Mouse (Mus musculus) neural tube, embryonic 15.5 days (tissue): ENCODE results near the gene B4galnt4. TPM values are rescaled to one million over a fixed set of nuclear protein-coding genes. Genes with fewer than 3 reads are reported as not detected.

Experiments used
- ATAC-seq: fragments of 200-750 bp; cut with Nextera tagmentation; 2 replicates; pipeline ENCODE4 v1.8.0; 2017; ENCODE audit warnings: mild to moderate bottlenecking, moderate TSS enrichment, moderate library complexity; ENCODE audit not compliant: low FRiP score
- H3K27ac ChIP-seq: fragments of 300-500 bp; sonication (generic); replicated peaks from 2 replicates; pipeline ENCODE4 v1.5.1; 2015; ENCODE audit warnings: mild to moderate bottlenecking, inconsistent platforms
- H3K27me3 ChIP-seq: fragments of 300-500 bp; sonication (generic); replicated peaks from 2 replicates; pipeline ENCODE4 v1.6.1; 2015; ENCODE audit warnings: inconsistent platforms
- H3K36me3 ChIP-seq: fragments of 300-500 bp; sonication (generic); 2 replicates; pipeline ENCODE4 v1.6.1; 2015; ENCODE audit warnings: inconsistent platforms
- H3K4me1 ChIP-seq: fragments of 300-500 bp; sonication (generic); 2 replicates; pipeline ENCODE4 v1.6.1; 2015; ENCODE audit warnings: inconsistent platforms
- H3K4me2 ChIP-seq: fragments of 300-500 bp; sonication (generic); 2 replicates; pipeline ENCODE4 v1.6.1; 2015; ENCODE audit warnings: inconsistent platforms, mild to moderate bottlenecking, moderate library complexity
- H3K4me3 ChIP-seq: fragments of 300-500 bp; sonication (generic); replicated peaks from 2 replicates; pipeline ENCODE4 v1.5.1; 2015; ENCODE audit warnings: mild to moderate bottlenecking, inconsistent platforms
- H3K9ac ChIP-seq: fragments of 300-500 bp; sonication (generic); replicated peaks from 2 replicates; pipeline ENCODE4 v1.6.1; 2015; ENCODE audit warnings: mild to moderate bottlenecking, inconsistent platforms
- H3K9me3 ChIP-seq: fragments of 300-500 bp; sonication (generic); replicated peaks from 2 replicates; pipeline ENCODE4 v1.6.1; 2016; ENCODE audit warnings: inconsistent platforms
- WGBS: fragments of 180-500 bp; shearing (Covaris S2); methylation state at CpG from one replicate; pipeline ENCODE4 v1.1.7; 2015; ENCODE audit warnings: mixed read lengths; 5-methylcytosine and 5-hydroxymethylcytosine counted together
- polyA plus RNA-seq: library from polyadenylated mRNA; unstranded; fragments of >200 nt; fragmentation: Nextera tagmentation; extraction: Ambion mirVana; gene quantifications from 2 replicates; pipeline ENCODE4 v1.2.1, GENCODE M21; 2015

The B4galnt4 gene
- polyA plus RNA-seq, 1 experiment from 2014 or later, result 51.2 TPM

DNA sequence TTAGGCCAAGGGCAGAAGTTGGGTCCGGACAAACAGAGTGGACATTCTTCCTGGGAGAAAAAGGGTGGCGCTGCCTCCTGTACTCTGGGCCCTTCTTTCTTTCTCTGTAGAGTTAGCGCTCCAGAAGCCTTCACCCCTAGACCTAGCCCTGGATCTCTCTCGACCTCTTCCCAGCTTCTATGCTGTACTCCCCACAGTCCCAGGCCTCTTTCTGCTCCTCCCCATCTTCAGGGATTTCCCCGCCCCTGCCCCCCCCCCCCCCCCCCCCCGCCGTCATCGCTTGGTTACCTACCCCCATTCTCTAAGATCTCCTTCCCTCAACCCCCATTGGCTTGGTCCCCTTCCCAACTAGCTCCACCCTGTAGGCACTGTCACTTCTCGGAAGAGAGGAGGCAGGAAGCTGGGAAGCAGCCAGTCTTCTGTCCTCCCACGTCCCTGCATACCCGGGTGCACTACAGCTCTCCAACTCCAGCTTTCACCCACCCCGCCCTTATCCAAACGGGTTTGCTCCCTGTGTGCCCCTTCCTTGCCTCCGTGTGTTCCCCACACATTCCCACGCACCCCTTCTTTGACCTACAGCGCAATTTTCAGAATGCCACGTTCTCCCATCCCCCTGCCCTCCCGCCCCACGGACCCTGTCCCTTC, 13.2 kb upstream of the B4galnt4 start:
- 10% methylated on average over 16 of the region's 19 CpGs for WGBS
- peak; percentile 83 for ATAC-seq
- Histone ChIP-seq H3K27ac (peak overlapping the region; percentile 85), H3K27me3 (no peaks in the 10 kb centered on the region), H3K36me3 (no peaks in the 10 kb centered on the region), H3K4me3 (peak overlapping the region; percentile 39), H3K4me1 (peaks cover 18% of the 10 kb centered on the region), H3K9me3 (no peaks in the 10 kb centered on the region), H3K9ac (peak overlapping the region; percentile 40), H3K4me2 (peak overlapping the region; percentile 92)

DNA sequence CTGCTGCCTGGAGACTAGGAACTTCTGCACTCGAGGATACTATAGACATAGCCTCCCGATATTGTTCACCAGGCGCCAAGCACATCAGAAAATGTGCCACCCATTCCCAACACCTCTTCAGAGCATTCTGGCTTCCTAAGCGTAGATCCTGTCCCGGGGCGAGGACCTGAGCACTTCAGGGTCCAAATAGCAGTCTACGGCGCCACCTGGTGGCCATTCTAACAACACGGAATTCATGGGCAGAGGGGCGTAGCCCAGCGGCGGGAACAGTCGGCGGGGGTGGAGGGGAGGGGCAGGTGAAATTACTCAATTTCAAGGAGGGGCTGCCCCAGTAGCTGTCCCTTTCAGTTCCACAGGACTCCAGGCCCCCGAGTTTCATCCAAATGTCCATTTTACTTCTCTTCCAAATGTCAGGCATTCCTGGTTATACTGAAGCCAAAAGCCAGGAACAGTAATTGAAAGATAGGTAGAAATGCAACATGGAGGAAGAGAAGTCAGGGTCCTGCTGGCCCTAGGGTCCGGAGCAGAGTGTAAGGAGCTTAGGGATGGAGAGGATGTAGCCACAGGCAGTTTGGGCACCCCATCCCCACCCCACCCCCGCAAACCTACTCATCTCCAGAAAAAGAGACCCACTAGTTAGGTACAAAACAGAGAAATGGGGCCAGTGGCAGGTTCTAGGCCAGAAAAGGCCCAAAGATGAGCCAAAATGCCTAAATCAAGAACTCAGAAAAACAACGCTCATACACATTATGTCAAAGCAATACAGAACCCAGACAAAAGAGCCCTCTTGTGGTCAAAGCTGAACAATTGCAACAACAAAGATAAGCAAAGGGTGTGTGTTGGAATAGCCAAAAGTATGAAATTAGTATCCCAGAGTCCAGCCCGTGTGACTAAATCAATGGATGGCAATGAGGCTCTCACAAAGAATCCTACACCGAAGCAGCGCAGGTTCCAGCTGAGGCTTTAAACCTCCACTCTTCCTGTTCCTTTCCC, 12.4 kb upstream of the B4galnt4 start:
- Histone ChIP-seq H3K27me3 (no peaks in the 10 kb centered on the region), H3K4me3 (peak overlapping the region; percentile 39), H3K9me3 (no peaks in the 10 kb centered on the region), H3K9ac (peak overlapping the region; percentile 40), H3K4me2 (peak overlapping the region; percentile 92), H3K36me3 (no peaks in the 10 kb centered on the region), H3K4me1 (peaks cover 18% of the 10 kb centered on the region), H3K27ac (peak overlapping the region; percentile 85)
- WGBS, result 12% methylated on average over 21 of the region's 21 CpGs
- ATAC-seq, result peak; percentile 95

GRCm38 (mm10) chr7:141049326-141049725, 11.6 kb upstream of the B4galnt4 start:
- H3K4me3 ChIP-seq, result no peak overlapping the region
- H3K27ac ChIP-seq, result no peak overlapping the region
- no peak overlapping the region for H3K4me2 ChIP-seq
- no peaks in the 10 kb centered on the region for H3K9me3 ChIP-seq
- no peaks in the 10 kb centered on the region for H3K27me3 ChIP-seq
- H3K9ac ChIP-seq, result no peak overlapping the region
- 0 out of 2 replicates have a peak, but pooled peaks have one; percentile 13 for ATAC-seq
- H3K4me1 ChIP-seq, result peaks cover 18% of the 10 kb centered on the region
- no peaks in the 10 kb centered on the region for H3K36me3 ChIP-seq
- WGBS, result 77% methylated on average over 2 of the region's 2 CpGs

DNA sequence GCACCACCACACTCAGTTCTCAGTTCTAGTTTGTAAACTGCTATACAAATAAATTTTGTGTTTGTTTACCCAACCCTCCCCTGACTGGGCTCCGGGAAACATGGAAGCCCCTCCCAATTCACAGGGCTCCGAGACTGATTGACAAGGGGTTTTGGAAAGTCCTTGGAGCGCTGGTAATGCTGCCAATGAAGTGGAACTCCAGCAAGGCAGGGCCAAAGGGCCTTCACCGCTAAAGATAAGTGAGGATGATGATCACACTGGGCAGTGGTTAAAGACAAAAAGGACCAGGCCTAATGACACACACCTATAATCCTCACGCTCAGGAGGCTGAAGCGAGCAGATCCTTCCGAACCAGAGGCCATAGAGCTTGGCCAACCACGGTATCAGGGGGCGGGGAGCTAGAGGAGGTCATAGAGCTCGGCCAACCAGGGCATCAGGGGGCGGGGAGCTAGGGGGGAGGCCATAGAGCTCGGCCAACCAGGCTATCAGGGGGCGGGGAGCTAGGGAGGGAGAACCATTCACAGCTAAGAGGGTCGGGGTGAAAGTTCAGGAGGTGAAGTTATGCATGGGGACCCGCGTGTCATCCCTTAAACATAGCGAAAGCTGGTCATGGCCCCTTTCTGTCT, 9.7 kb upstream of the B4galnt4 start:
- 70% methylated on average over 17 of the region's 17 CpGs for whole genome bisulfite sequencing
- H3K4me3 ChIP-seq, result no peak overlapping the region
- peaks cover 18% of the 10 kb centered on the region for H3K4me1 ChIP-seq
- no peaks in the 10 kb centered on the region for H3K9me3 ChIP-seq
- no peak overlapping the region for H3K4me2 ChIP-seq
- ATAC-seq, result no peak
- no peak overlapping the region for H3K9ac ChIP-seq
- H3K27me3 ChIP-seq, result no peaks in the 10 kb centered on the region
- H3K36me3 ChIP-seq, result peaks cover 3% of the 10 kb centered on the region; the same call in 1 of the 2 replicates
- H3K27ac ChIP-seq, result no peak overlapping the region

DNA sequence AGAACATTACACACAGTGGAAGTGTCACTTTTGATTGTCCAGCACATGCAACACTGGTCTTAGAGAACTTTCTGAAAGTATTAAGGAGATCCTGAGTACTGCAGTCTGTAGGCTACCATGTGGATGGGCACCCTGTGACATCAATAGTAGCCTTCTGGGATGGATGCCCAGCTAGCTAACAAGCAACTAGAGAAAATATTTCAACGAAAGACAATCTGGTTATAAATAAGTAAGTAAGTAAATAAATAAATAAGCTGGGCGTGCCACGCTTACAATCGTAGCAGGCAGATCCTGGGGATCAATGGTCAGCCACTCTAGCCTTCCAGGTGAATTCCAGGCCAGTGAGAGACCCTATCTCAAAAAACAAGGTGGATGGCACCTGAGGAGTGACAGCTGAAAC, 8.9 kb upstream of the B4galnt4 start:
- H3K27ac ChIP-seq, result no peak overlapping the region
- H3K9me3 ChIP-seq, result no peaks in the 10 kb centered on the region
- no peak overlapping the region for H3K4me3 ChIP-seq
- peaks cover 15% of the 10 kb centered on the region for H3K4me1 ChIP-seq
- WGBS, result 95% methylated on average over 4 of the region's 4 CpGs
- H3K9ac ChIP-seq, result no peak overlapping the region
- peaks cover 3% of the 10 kb centered on the region; the same call in 1 of the 2 replicates for H3K36me3 ChIP-seq
- H3K27me3 ChIP-seq, result no peaks in the 10 kb centered on the region
- ATAC-seq, result no peak
- no peak overlapping the region for H3K4me2 ChIP-seq

DNA sequence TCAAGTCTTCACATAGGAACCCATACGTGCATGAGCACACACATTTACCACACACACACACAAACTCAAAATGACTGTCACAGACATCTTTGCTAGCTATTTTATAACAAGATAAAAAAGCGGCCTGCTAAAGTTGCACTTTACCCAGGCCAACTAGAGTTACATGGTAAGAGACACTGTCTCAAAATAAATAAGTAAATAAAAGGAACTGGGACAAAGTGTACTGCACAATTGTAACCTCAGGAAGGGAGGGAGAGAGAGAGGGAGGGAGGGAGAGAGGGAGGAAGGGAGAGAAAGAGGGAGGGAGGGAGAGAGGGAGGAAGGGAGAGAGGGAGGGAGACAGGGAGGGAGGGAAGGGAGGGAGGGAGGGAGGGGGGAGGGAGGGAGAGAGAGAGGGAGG, 8.5 kb upstream of the B4galnt4 start:
- H3K9ac ChIP-seq, result no peak overlapping the region
- 82% methylated on average over 2 of the region's 2 CpGs for WGBS

GRCm38 (mm10) chr7:141055785-141056184, 5.1 kb upstream of the B4galnt4 start:
- no peak overlapping the region for H3K27ac ChIP-seq
- H3K4me2 ChIP-seq, result no peak overlapping the region
- ATAC-seq, result no peak
- WGBS, result 87% methylated on average over 4 of the region's 4 CpGs
- no peak overlapping the region for H3K4me3 ChIP-seq
- no peaks in the 10 kb centered on the region for H3K27me3 ChIP-seq
- no peaks in the 10 kb centered on the region for H3K9me3 ChIP-seq
- H3K9ac ChIP-seq, result no peak overlapping the region
- H3K36me3 ChIP-seq, result peaks cover 3% of the 10 kb centered on the region; the same call in 1 of the 2 replicates
- peaks cover 19% of the 10 kb centered on the region for H3K4me1 ChIP-seq

More for the DNA sequence above, 8.5 kb upstream of the B4galnt4 start:
- ATAC-seq, result no peak
- Histone ChIP-seq H3K4me1 (peaks cover 11% of the 10 kb centered on the region), H3K9me3 (no peaks in the 10 kb centered on the region), H3K4me2 (no peak overlapping the region), H3K27ac (no peak overlapping the region), H3K36me3 (peaks cover 3% of the 10 kb centered on the region; the same call in 1 of the 2 replicates), H3K27me3 (no peaks in the 10 kb centered on the region), H3K4me3 (no peak overlapping the region)

- H3K4me2 ChIP-seq, result no peak overlapping the region
- H3K36me3 ChIP-seq, result peaks cover 3% of the 10 kb centered on the region; the same call in 1 of the 2 replicates
- no peak overlapping the region for H3K9ac ChIP-seq
- no peaks in the 10 kb centered on the region for H3K27me3 ChIP-seq
- no peak for ATAC-seq
- H3K4me1 ChIP-seq, result peaks cover 24% of the 10 kb centered on the region
- H3K4me3 ChIP-seq, result no peak overlapping the region
- no peak overlapping the region for H3K27ac ChIP-seq
- 90% methylated on average over 6 of the region's 6 CpGs for WGBS
- H3K9me3 ChIP-seq, result no peaks in the 10 kb centered on the region
These were observed 3.9 kb upstream of the B4galnt4 start for GRCm38 (mm10) chr7:141056976-141057375.

GRCm38 (mm10) chr7:141057541-141057940, 3.4 kb upstream of the B4galnt4 start:
- 97% methylated on average over 1 of the region's 1 CpGs for WGBS
- H3K9me3 ChIP-seq, result no peaks in the 10 kb centered on the region
- H3K4me3 ChIP-seq, result no peak overlapping the region
- peaks cover 3% of the 10 kb centered on the region; the same call in 1 of the 2 replicates for H3K36me3 ChIP-seq
- H3K9ac ChIP-seq, result no peak overlapping the region
- ATAC-seq, result no peak
- H3K4me1 ChIP-seq, result peaks cover 30% of the 10 kb centered on the region
- no peak overlapping the region for H3K27ac ChIP-seq
- no peaks in the 10 kb centered on the region for H3K27me3 ChIP-seq
- no peak overlapping the region for H3K4me2 ChIP-seq

DNA sequence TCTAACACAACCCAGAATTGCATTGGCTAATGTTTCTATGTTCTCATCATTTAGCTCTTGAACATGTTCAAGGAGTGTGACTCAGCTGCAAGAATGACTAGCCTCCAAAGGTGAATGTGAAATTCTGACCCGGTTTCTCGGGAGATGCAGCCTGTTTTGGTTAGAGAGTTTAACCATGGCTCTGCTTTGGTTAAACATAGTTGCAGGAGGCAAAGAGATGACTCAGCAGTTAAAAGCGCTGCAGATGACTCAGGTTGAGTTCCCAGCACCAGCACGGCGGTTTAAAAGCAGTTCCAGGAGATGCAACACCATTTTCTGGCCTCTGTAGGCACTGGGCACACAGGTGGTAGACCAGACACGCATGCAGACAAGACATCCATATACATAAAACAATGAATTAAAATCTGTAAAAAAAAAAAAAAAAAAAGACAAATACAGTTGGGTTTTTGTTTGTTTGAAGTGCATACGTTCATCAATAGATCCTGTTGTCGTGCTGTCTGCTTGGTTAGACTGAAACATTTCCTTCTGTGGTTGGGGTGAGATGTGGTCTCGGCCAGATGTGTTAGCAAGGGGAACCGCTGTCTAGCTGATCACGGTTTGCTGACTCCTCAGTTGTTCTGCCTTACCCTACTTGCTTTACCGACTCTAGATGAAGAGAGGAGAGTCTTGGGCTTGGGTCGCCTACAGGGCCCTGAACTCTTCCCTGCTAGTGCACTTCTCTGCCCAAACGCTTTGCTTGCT, 2.1 kb upstream of the B4galnt4 start:
- H3K27ac ChIP-seq, result no peak overlapping the region
- WGBS, result 93% methylated on average over 14 of the region's 14 CpGs
- H3K4me2 ChIP-seq, result no peak overlapping the region
- H3K9ac ChIP-seq, result no peak overlapping the region
- H3K27me3 ChIP-seq, result no peaks in the 10 kb centered on the region
- no peak overlapping the region for H3K4me3 ChIP-seq
- peaks cover 7% of the 10 kb centered on the region; the same call in 1 of the 2 replicates for H3K36me3 ChIP-seq
- peaks cover 39% of the 10 kb centered on the region for H3K4me1 ChIP-seq
- H3K9me3 ChIP-seq, result no peaks in the 10 kb centered on the region
- no peak for ATAC-seq

DNA sequence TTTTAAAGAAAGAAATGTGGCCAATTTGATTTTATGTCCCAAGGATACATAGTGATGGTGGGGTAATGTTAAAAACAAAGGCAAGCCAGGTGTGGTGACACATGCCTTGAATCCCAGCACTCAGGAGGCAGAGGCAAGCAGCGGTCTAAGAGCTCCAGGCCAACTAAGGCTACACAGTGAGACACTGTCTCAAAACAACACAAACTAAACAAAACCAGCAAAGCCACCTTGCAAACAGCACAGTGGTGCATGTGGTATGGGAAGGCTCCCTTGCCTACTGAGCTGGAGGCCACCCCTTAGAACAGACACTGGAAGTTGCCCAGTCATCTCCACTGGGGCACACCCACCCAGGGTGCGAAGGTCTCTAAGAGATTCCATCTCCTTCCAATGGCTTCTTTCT, 975 bp upstream of the B4galnt4 start:
- ATAC-seq, result peak; percentile 5; the same call in 1 of the 2 replicates
- peak overlapping the region; percentile 92 for H3K27ac ChIP-seq
- WGBS, result 60% methylated on average over 2 of the region's 2 CpGs
- peak overlapping the region; percentile 72 for H3K4me2 ChIP-seq
- H3K9me3 ChIP-seq, result no peaks in the 10 kb centered on the region
- H3K36me3 ChIP-seq, result peaks cover 18% of the 10 kb centered on the region
- H3K4me3 ChIP-seq, result peak overlapping the region; percentile 85
- H3K9ac ChIP-seq, result peak overlapping the region; percentile 98
- H3K4me1 ChIP-seq, result peaks cover 39% of the 10 kb centered on the region
- H3K27me3 ChIP-seq, result no peaks in the 10 kb centered on the region
